9 mouse cellular contexts compared by ENCODE assay signal in the genomic region with DNA sequence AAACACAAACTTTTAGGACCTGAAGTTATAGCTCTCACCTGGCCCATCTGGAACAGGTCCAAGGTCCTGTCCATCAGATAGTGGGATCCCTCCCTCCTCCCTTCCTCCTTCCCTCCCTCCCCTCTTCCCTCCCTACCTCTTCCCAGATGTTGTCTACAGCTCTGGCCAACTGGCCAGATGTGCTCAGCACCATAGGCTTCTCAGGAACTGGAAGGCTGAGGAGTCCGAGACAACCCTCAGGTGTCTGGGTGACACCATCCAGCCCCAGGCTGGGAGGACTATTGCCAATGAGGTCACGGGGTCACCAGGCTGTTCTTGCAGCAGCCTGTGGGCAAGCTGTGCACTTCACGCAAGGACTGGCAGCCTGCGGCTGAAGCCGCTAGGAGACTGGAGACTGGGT.
DNase-seq lines count a peak whose midpoint lies in the region; ATAC-seq and TF ChIP-seq lines count a peak whose summit lies in the region.
"Had no signal": no experiment of that assay in that cellular context is flagged by ENCODE, and none has a peak within 500 bp of the region (broad histone marks: within the 10 kb centered on the region; RNA-seq: fewer than 3 reads in every experiment).

No protein-coding gene starts in this region.

- TF ChIP-seq POLR2A in liver, adult 2 months (IDR thresholded peaks at IDR 0.05; ENCODE audit: extremely low read depth, insufficient read depth, low read length): no peak

- no peak overlapping the region for H3K27ac ChIP-seq in liver, adult 2 months (replicated peaks; ENCODE audit: insufficient read depth, low read depth, low read length)
- H3K27ac ChIP-seq in embryonic facial prominence, embryonic 12.5 days: peak overlapping the region; percentile 86
- peak overlapping the region; percentile 53; the same call in 1 of the 2 replicates for H3K27ac ChIP-seq in limb, embryonic 10.5 days

- no peaks in the 10 kb centered on the region for H3K79me2 ChIP-seq in liver, adult 2 months (ENCODE audit: control insufficient read depth, insufficient read depth, low read length)

- peak; percentile 47 to 49 for DNase-seq in cerebellum, postnatal 10 days
- no peak for DNase-seq in cerebellum, postnatal 4 days (ENCODE audit: low spot score in 2 of 2)
- DNase-seq in liver, adult 2 months (ENCODE audit: extremely low read depth, low read depth, low spot score): peak; percentile 22
- DNase-seq in liver: no peak
- peak; percentile 50 for DNase-seq in limb, embryonic 10.5 days (ENCODE audit: low spot score)
- DNase-seq in gastrocnemius, adult 8-10 months (ENCODE audit: low spot score in 2 of 2): no peak
- DNase-seq in frontal cortex, postnatal 25 days (ENCODE audit: low spot score in 2 of 2): no peak
- DNase-seq: kidney, adult 11 months had no signal

- WGBS in liver, adult 2 months: 29% methylated on average over 5 of the region's 5 CpGs
- 35% methylated on average over 5 of the region's 5 CpGs for WGBS in embryonic facial prominence, embryonic 12.5 days
- 23% methylated on average over 5 of the region's 5 CpGs for WGBS in limb, embryonic 10.5 days

- no peak overlapping the region; the same call in 1 of the 2 replicates for H3K4me2 ChIP-seq in embryonic facial prominence, embryonic 12.5 days (replicated peaks)

- H3K27me3 ChIP-seq in liver, adult 2 months (ENCODE audit: control insufficient read depth, insufficient read depth, low read length): 0 out of 2 replicates have a peak, but pooled peaks cover 2% of the 10 kb centered on the region
- H3K27me3 ChIP-seq in embryonic facial prominence, embryonic 12.5 days: no peaks in the 10 kb centered on the region
- peaks cover 58% of the 10 kb centered on the region for H3K27me3 ChIP-seq in limb, embryonic 10.5 days (ENCODE audit: low read depth, poor library complexity, severe bottlenecking)

- no peak for TF ChIP-seq CTCF in liver, adult 2 months (IDR thresholded peaks at IDR 0.05; ENCODE audit: low read depth, low read length)

- H3K9ac ChIP-seq in liver, adult 2 months (ENCODE audit: low read depth, low read length): no peak overlapping the region
- no peak overlapping the region for H3K9ac ChIP-seq in embryonic facial prominence, embryonic 12.5 days

- H3K4me3 ChIP-seq in liver, adult 2 months (ENCODE audit: insufficient read depth, low read depth, low read length): no peak overlapping the region
- H3K4me3 ChIP-seq in embryonic facial prominence, embryonic 12.5 days: no peak overlapping the region
- H3K4me3 ChIP-seq in limb, embryonic 10.5 days: no peak overlapping the region

- H3K36me3 ChIP-seq in liver, adult 2 months (ENCODE audit: control insufficient read depth, insufficient read depth, low read length): no peaks in the 10 kb centered on the region
- no peaks in the 10 kb centered on the region for H3K36me3 ChIP-seq in embryonic facial prominence, embryonic 12.5 days
- H3K36me3 ChIP-seq in limb, embryonic 10.5 days: no peaks in the 10 kb centered on the region

- no peaks in the 10 kb centered on the region for H3K9me3 ChIP-seq in embryonic facial prominence, embryonic 12.5 days
- H3K9me3 ChIP-seq in limb, embryonic 10.5 days (replicated peaks): no peaks in the 10 kb centered on the region

- H3K4me1 ChIP-seq in liver, adult 2 months (ENCODE audit: control insufficient read depth, insufficient read depth, low read length): peaks cover 11% of the 10 kb centered on the region
- peaks cover 91% of the 10 kb centered on the region for H3K4me1 ChIP-seq in embryonic facial prominence, embryonic 12.5 days
- peaks cover 84% of the 10 kb centered on the region for H3K4me1 ChIP-seq in limb, embryonic 10.5 days

- ATAC-seq in embryonic facial prominence, embryonic 12.5 days (ENCODE audit: insufficient number of reproducible peaks, insufficient read depth, low FRiP score, low TSS enrichment): no peak

Comparison
In these comparisons a context has a peak if more than half of its experiments do, and no peak if none do; other contexts are left out.
1. DNase-seq: peak in cerebellum, postnatal 10 days (2 of 2), liver, adult 2 months (single experiment) and limb, embryonic 10.5 days (single experiment); none in cerebellum, postnatal 4 days (0 of 2), liver (single experiment), gastrocnemius, adult 8-10 months (0 of 2) and frontal cortex, postnatal 25 days (0 of 2).